8 mouse cellular contexts compared by ENCODE assay signal in the genomic region with DNA sequence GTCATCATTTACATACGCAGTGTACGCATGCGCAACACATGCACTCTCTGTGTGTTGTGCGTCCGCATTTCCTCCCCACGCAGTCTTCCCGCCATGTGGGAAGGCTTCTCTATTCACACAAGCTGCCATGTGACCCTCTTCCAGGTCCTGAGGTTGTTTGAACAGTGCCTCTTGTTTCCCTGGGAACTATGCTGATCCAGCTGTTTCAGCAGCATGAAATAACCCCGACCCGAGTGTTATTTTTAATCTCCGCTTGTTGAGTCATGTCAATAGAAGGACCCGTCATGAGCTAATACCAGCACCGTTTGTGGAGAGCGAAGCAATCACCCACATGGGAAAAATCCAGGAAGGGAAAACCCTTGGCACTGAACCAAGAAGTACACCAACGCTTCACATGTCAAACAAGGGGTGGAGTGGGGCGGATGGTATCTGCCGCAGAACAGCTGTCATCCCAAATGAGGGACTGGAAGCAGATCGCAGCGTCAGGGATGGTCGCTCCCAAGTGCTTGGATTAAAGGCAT. TPM values are rescaled to one million over a fixed set of nuclear protein-coding genes. Genes with fewer than 3 reads are reported as not detected.
DNase-seq lines count a peak whose midpoint lies in the region; ATAC-seq lines count a peak whose summit lies in the region.

No protein-coding gene starts in this region.

- no peak overlapping the region for H3K27ac ChIP-seq in embryonic facial prominence, embryonic 11.5 days (replicated peaks; ENCODE audit: low read depth, low read length)
- H3K27ac ChIP-seq in embryonic facial prominence, embryonic 10.5 days (replicated peaks) = no peak overlapping the region
- H3K27ac ChIP-seq in embryonic facial prominence, embryonic 12.5 days = no peak overlapping the region
- H3K27ac ChIP-seq in lung, embryonic 16.5 days (ENCODE audit: low read length) = no peak overlapping the region

- H3K9ac ChIP-seq in embryonic facial prominence, embryonic 11.5 days (replicated peaks; ENCODE audit: low read length) = no peak overlapping the region
- no peak overlapping the region for H3K9ac ChIP-seq in embryonic facial prominence, embryonic 12.5 days
- no peak overlapping the region for H3K9ac ChIP-seq in lung, embryonic 16.5 days (ENCODE audit: low read length)

- no peak overlapping the region for H3K4me3 ChIP-seq in embryonic facial prominence, embryonic 11.5 days (ENCODE audit: low read depth, low read length)
- no peak overlapping the region for H3K4me3 ChIP-seq in embryonic facial prominence, embryonic 10.5 days
- H3K4me3 ChIP-seq in embryonic facial prominence, embryonic 12.5 days = no peak overlapping the region
- no peak overlapping the region for H3K4me3 ChIP-seq in lung, embryonic 16.5 days (ENCODE audit: low read length)

- 62% methylated on average over 19 of the region's 19 CpGs for WGBS in embryonic facial prominence, embryonic 11.5 days
- WGBS in embryonic facial prominence, embryonic 10.5 days = 76% methylated on average over 19 of the region's 19 CpGs
- 55% methylated on average over 19 of the region's 19 CpGs for WGBS in embryonic facial prominence, embryonic 12.5 days
- WGBS in lung, embryonic 16.5 days = 24% methylated on average over 19 of the region's 19 CpGs

- peak; percentile 42; the same call in 1 of the 2 replicates for ATAC-seq in embryonic facial prominence, embryonic 11.5 days (replicated peaks; ENCODE audit: insufficient number of reproducible peaks, low FRiP score, low TSS enrichment, low read depth)
- ATAC-seq in embryonic facial prominence, embryonic 12.5 days (ENCODE audit: insufficient number of reproducible peaks, insufficient read depth, low FRiP score, low TSS enrichment) = peak; percentile 63; the same call in 1 of the 2 replicates
- ATAC-seq in lung, embryonic 16.5 days (ENCODE audit: low read depth) = peak; percentile 72

- no peaks in the 10 kb centered on the region for H3K36me3 ChIP-seq in embryonic facial prominence, embryonic 11.5 days (replicated peaks; ENCODE audit: control insufficient read depth, insufficient read depth, low read depth, low read length)
- no peaks in the 10 kb centered on the region for H3K36me3 ChIP-seq in embryonic facial prominence, embryonic 10.5 days (replicated peaks)
- H3K36me3 ChIP-seq in embryonic facial prominence, embryonic 12.5 days = no peaks in the 10 kb centered on the region
- H3K36me3 ChIP-seq in lung, embryonic 16.5 days (ENCODE audit: control insufficient read depth, insufficient read depth, low read length) = no peaks in the 10 kb centered on the region

- H3K4me1 ChIP-seq in embryonic facial prominence, embryonic 11.5 days (ENCODE audit: control insufficient read depth, insufficient read depth, low read length) = no peaks in the 10 kb centered on the region
- H3K4me1 ChIP-seq in embryonic facial prominence, embryonic 10.5 days = peaks cover 22% of the 10 kb centered on the region
- H3K4me1 ChIP-seq in embryonic facial prominence, embryonic 12.5 days = peaks cover 8% of the 10 kb centered on the region; the same call in 1 of the 2 replicates
- peaks cover 13% of the 10 kb centered on the region for H3K4me1 ChIP-seq in lung, embryonic 16.5 days (replicated peaks; ENCODE audit: control insufficient read depth, insufficient read depth, low read length)

- H3K27me3 ChIP-seq in embryonic facial prominence, embryonic 11.5 days (ENCODE audit: control insufficient read depth, insufficient read depth, low read length) = no peaks in the 10 kb centered on the region
- peaks cover 4% of the 10 kb centered on the region; the same call in 1 of the 2 replicates for H3K27me3 ChIP-seq in embryonic facial prominence, embryonic 10.5 days (replicated peaks; ENCODE audit: low read depth, poor library complexity, severe bottlenecking)
- H3K27me3 ChIP-seq in embryonic facial prominence, embryonic 12.5 days = no peaks in the 10 kb centered on the region
- no peaks in the 10 kb centered on the region for H3K27me3 ChIP-seq in lung, embryonic 16.5 days (ENCODE audit: control insufficient read depth, insufficient read depth, low read depth, low read length)

- peak; percentile 23 for DNase-seq in embryonic facial prominence, embryonic 11.5 days (ENCODE audit: low spot score)
- DNase-seq in embryonic facial prominence, embryonic 10.5 days (ENCODE audit: low spot score) = no peak
- peak; percentile 30 to 57 for DNase-seq in heart, postnatal 14 days
- peak; percentile 61 for DNase-seq in layer of hippocampus, adult 9-10 months (ENCODE audit: low spot score)
- no peak for DNase-seq in spleen, adult 12 weeks (ENCODE audit: low spot score)
- no peak for DNase-seq in cerebellum, postnatal 4 days (ENCODE audit: low spot score in 2 of 2)

- no peak overlapping the region for H3K4me2 ChIP-seq in embryonic facial prominence, embryonic 11.5 days (ENCODE audit: low read depth, low read length)
- H3K4me2 ChIP-seq in embryonic facial prominence, embryonic 12.5 days (replicated peaks) = no peak overlapping the region
- H3K4me2 ChIP-seq in lung, embryonic 16.5 days (ENCODE audit: low read depth, low read length) = peak overlapping the region; percentile 13; the same call in 1 of the 2 replicates

- intact Hi-C loops in heart, postnatal 14 days (cut with DNase I) = no loop called here

- no peaks in the 10 kb centered on the region for H3K9me3 ChIP-seq in embryonic facial prominence, embryonic 11.5 days (replicated peaks; ENCODE audit: control insufficient read depth, low read length)
- no peaks in the 10 kb centered on the region for H3K9me3 ChIP-seq in embryonic facial prominence, embryonic 10.5 days
- H3K9me3 ChIP-seq in embryonic facial prominence, embryonic 12.5 days = no peaks in the 10 kb centered on the region
- no peaks in the 10 kb centered on the region for H3K9me3 ChIP-seq in lung, embryonic 16.5 days (ENCODE audit: control insufficient read depth, low read length)

RNA-seq across cellular contexts. Expression of a gene that starts 23.6 kb away (rescaled TPM):
- 64.6 and 75.0 TPM in 2 replicates for polyA plus RNA-seq in embryonic facial prominence, embryonic 11.5 days (2014; fragmentation: Nextera tagmentation; extraction: Ambion mirVana)
- 88.0 and 93.2 TPM in 2 replicates for polyA plus RNA-seq in embryonic facial prominence, embryonic 10.5 days (2016; fragmentation: Nextera tagmentation; extraction: Ambion mirVana)
- polyA plus RNA-seq in embryonic facial prominence, embryonic 12.5 days (2016; fragmentation: Nextera tagmentation; extraction: Ambion mirVana) = 79.6 and 82.0 TPM in 2 replicates
- 10 to 100 TPM; 14.9 to 21.4 TPM for total RNA-seq in heart, postnatal 14 days (2021)
- 78.1 and 88.7 TPM in 2 replicates for polyA plus RNA-seq in lung, embryonic 16.5 days (2015; fragmentation: Nextera tagmentation; extraction: Ambion mirVana)

RNA-seq across cellular contexts. Expression of a gene that starts 38.7 kb away (rescaled TPM):
- polyA plus RNA-seq in embryonic facial prominence, embryonic 11.5 days (2014; fragmentation: Nextera tagmentation; extraction: Ambion mirVana) = 17.3 and 19.3 TPM in 2 replicates
- 21.3 and 26.4 TPM in 2 replicates for polyA plus RNA-seq in embryonic facial prominence, embryonic 10.5 days (2016; fragmentation: Nextera tagmentation; extraction: Ambion mirVana)
- 14.2 and 18.6 TPM in 2 replicates for polyA plus RNA-seq in embryonic facial prominence, embryonic 12.5 days (2016; fragmentation: Nextera tagmentation; extraction: Ambion mirVana)
- total RNA-seq in heart, postnatal 14 days (2021) = 10 to 100 TPM; 12.8 to 15.0 TPM
- polyA plus RNA-seq in lung, embryonic 16.5 days (2015; fragmentation: Nextera tagmentation; extraction: Ambion mirVana) = 118 and 126 TPM in 2 replicates

Comparison
In these comparisons a context has a peak if more than half of its experiments do, and no peak if none do; other contexts are left out.
1. DNase-seq: peak in embryonic facial prominence, embryonic 11.5 days (single experiment), heart, postnatal 14 days (2 of 2) and layer of hippocampus, adult 9-10 months (single experiment); none in embryonic facial prominence, embryonic 10.5 days (single experiment), spleen, adult 12 weeks (single experiment) and cerebellum, postnatal 4 days (0 of 2).
2. Peak in every context shown above with its lines, with median percentiles within 50 percentile points of each other: ATAC-seq.